Mouse (Mus musculus) CH12.LX (cell line): ENCODE data around the gene Cdh13. TPM values are rescaled to one million over a fixed set of nuclear protein-coding genes. Genes with fewer than 3 reads are reported as not detected.

Experiments
- DNase-seq: peaks from one replicate; pipeline ENCODE4 v3.0.0-alpha.2; 2013; ENCODE audit errors: extremely low read depth
- H3K27ac ChIP-seq: 2 replicates; pipeline ENCODE4 v1.5.1; 2012; ENCODE audit warnings: low read depth, mild to moderate bottlenecking, control low read depth, moderate library complexity; ENCODE audit not compliant: insufficient read depth
- H3K27me3 ChIP-seq: replicated peaks from 2 replicates; pipeline ENCODE3; 2012; ENCODE audit warnings: inconsistent platforms
- H3K36me3 ChIP-seq, 2 experiments: replicated peaks in 1 of 2; 2 replicates each; pipeline versions ENCODE3 to v1.6.1; 2012; ENCODE audit warnings: inconsistent platforms in 1 of 2, low read length in 1 of 2, mild to moderate bottlenecking in 1 of 2, mixed read lengths in 1 of 2, moderate library complexity in 1 of 2; ENCODE audit not compliant: control insufficient read depth in 1 of 2, insufficient read depth in 1 of 2
- H3K4me1 ChIP-seq, 2 experiments: 2 replicates each; pipeline ENCODE4 v1.6.1; 2012; ENCODE audit warnings: inconsistent platforms in 1 of 2, moderate library complexity in 1 of 2; ENCODE audit not compliant: insufficient read depth in 2 of 2, control insufficient read depth in 1 of 2
- H3K4me2 ChIP-seq: 2 replicates; pipeline ENCODE4 v1.6.1; 2012; ENCODE audit warnings: low read depth, mild to moderate bottlenecking, control low read depth; ENCODE audit not compliant: poor library complexity, insufficient read depth, severe bottlenecking
- H3K4me3 ChIP-seq, 3 experiments: fragments of 150-350 bp in 1 of 3; sonication (generic) in 1 of 3; replicated peaks in 1 of 3; 2 replicates each; pipeline versions ENCODE3 to v1.5.1; 2011 to 2012; ENCODE audit warnings: low read depth in 2 of 3, low read length in 2 of 3, mild to moderate bottlenecking in 2 of 3, moderate library complexity in 2 of 3, control low read depth in 1 of 3, improper control_type of control experiment in 1 of 3, inconsistent platforms in 1 of 3, mixed read lengths in 1 of 3; ENCODE audit not compliant: poor library complexity in 1 of 3
- H3K79me2 ChIP-seq: replicated peaks from 2 replicates; pipeline ENCODE4 v1.6.1; 2012; ENCODE audit warnings: mild to moderate bottlenecking, moderate library complexity; ENCODE audit not compliant: control insufficient read depth, poor library complexity, insufficient read depth, severe bottlenecking; ENCODE audit errors: extremely low read depth
- H3K9ac ChIP-seq: 2 replicates; pipeline ENCODE4 v1.6.1; 2012; ENCODE audit warnings: low read depth, mild to moderate bottlenecking, control low read depth, moderate library complexity; ENCODE audit not compliant: insufficient read depth
- H3K9me3 ChIP-seq: replicated peaks from 2 replicates; pipeline ENCODE3; 2012; ENCODE audit warnings: low read length, inconsistent platforms, mixed read lengths
- CHD1 ChIP-seq: IDR thresholded peaks from 2 replicates; pipeline ENCODE4 v1.6.1; 2012; ENCODE audit warnings: low read depth, low read length, improper control_type of control experiment, inconsistent platforms
- CHD2 ChIP-seq: IDR thresholded peaks from 2 replicates; pipeline ENCODE4 v1.6.1; 2011; ENCODE audit warnings: low read length, improper control_type of control experiment
- E2F4 ChIP-seq: IDR thresholded peaks from 2 replicates; pipeline ENCODE4 v1.6.1; 2011; ENCODE audit warnings: low read depth, low read length, improper control_type of control experiment; ENCODE audit not compliant: insufficient replicate concordance
- EP300 ChIP-seq: IDR thresholded peaks from 2 replicates; pipeline ENCODE4 v1.6.1; 2011; ENCODE audit warnings: low read length, improper control_type of control experiment
- ETS1 ChIP-seq: conservative IDR thresholded peaks from 2 replicates; pipeline ENCODE4 v1.6.1; 2012; ENCODE audit warnings: low read depth, mild to moderate bottlenecking, inconsistent platforms, low read length, improper control_type of control experiment, moderate library complexity
- GABPA ChIP-seq: IDR thresholded peaks from 2 replicates; pipeline ENCODE4 v1.6.1; 2012; ENCODE audit warnings: low read depth, low read length, improper control_type of control experiment, inconsistent platforms; ENCODE audit not compliant: insufficient replicate concordance
- HCFC1 ChIP-seq: IDR thresholded peaks from 2 replicates; pipeline ENCODE4 v1.6.1; 2012; ENCODE audit warnings: low read depth, mild to moderate bottlenecking, inconsistent platforms, low read length, improper control_type of control experiment
- IRF4 ChIP-seq: IDR thresholded peaks from 2 replicates; pipeline ENCODE4 v1.6.1; 2014; ENCODE audit warnings: low read depth, mild to moderate bottlenecking, inconsistent platforms, low read length, improper control_type of control experiment
- JUN ChIP-seq: IDR thresholded peaks from 2 replicates; pipeline ENCODE4 v1.6.1; 2011; ENCODE audit warnings: low read depth, mild to moderate bottlenecking, low read length, improper control_type of control experiment, moderate library complexity; ENCODE audit not compliant: insufficient read depth
- MAFK ChIP-seq: IDR thresholded peaks from 2 replicates; pipeline ENCODE4 v1.6.1; 2011; ENCODE audit warnings: low read length, improper control_type of control experiment; ENCODE audit not compliant: insufficient replicate concordance
- MAZ ChIP-seq: IDR thresholded peaks from 2 replicates; pipeline ENCODE4 v1.6.1; 2012; ENCODE audit warnings: low read depth, mild to moderate bottlenecking, inconsistent platforms, low read length, improper control_type of control experiment, moderate library complexity
- MEF2A ChIP-seq: IDR thresholded peaks from 2 replicates; pipeline ENCODE4 v1.6.1; 2014; ENCODE audit warnings: low read depth, mild to moderate bottlenecking, inconsistent platforms, low read length, improper control_type of control experiment, borderline replicate concordance
- PAX5 ChIP-seq: IDR thresholded peaks from 2 replicates; pipeline ENCODE4 v1.6.1; 2012; ENCODE audit warnings: low read length, inconsistent platforms, mixed read lengths
- POLR2A ChIP-seq: IDR thresholded peaks from 2 replicates; pipeline ENCODE4 v1.6.1; 2011; ENCODE audit warnings: low read depth, mild to moderate bottlenecking, improper control_type of control experiment, low read length
- POLR2AphosphoS2 ChIP-seq: IDR thresholded peaks from 2 replicates; pipeline ENCODE4 v1.6.1; 2011; ENCODE audit warnings: low read depth, low read length, improper control_type of control experiment
- RCOR1 ChIP-seq: conservative IDR thresholded peaks from 2 replicates; pipeline ENCODE4 v1.6.1; 2012; ENCODE audit warnings: low read depth, mild to moderate bottlenecking, inconsistent platforms, low read length, improper control_type of control experiment
- SMC3 ChIP-seq: IDR thresholded peaks from 2 replicates; pipeline ENCODE4 v1.6.1; 2011; ENCODE audit warnings: low read depth, low read length, improper control_type of control experiment
- ZKSCAN1 ChIP-seq: IDR thresholded peaks from 2 replicates; pipeline ENCODE4 v1.6.1; 2012; ENCODE audit warnings: low read depth, inconsistent platforms, low read length, improper control_type of control experiment, borderline replicate concordance
- ZMIZ1 ChIP-seq: IDR thresholded peaks from 2 replicates; pipeline ENCODE4 v1.6.1; 2012; ENCODE audit warnings: low read depth, mild to moderate bottlenecking, inconsistent platforms, low read length, improper control_type of control experiment
- ZNF384 ChIP-seq: IDR thresholded peaks from 2 replicates; pipeline ENCODE4 v1.6.1; 2012; ENCODE audit warnings: low read depth, low read length, improper control_type of control experiment, inconsistent platforms
- dilution Hi-C: fragments of 300-500 bp; cut with MboI; formaldehyde crosslinking; loops from 2 replicates; pipeline ENCODE4 v1.14.3; 2020; ENCODE audit warnings: low sequenced_read_pairs; ENCODE audit not compliant: extremely low pct_unique_long_range_greater_than_20kb, extremely low pct_ligation_motif_present
- in situ Hi-C: fragments of 300-500 bp; cut with MboI; formaldehyde crosslinking; loops from 3 replicates; pipeline ENCODE4 v1.14.3; 2019; ENCODE audit warnings: low sequenced_read_pairs, low pct_ligation_motif_present, low pct_unique_long_range_greater_than_20kb, mixed read lengths
- polyA plus RNA-seq: library from polyadenylated mRNA; unstranded; fragments of >175 nt; gene quantifications from 2 replicates; pipeline ENCODE4 v1.2.1, GENCODE M21; 2012; ENCODE audit warnings: low read depth; ENCODE audit not compliant: insufficient read length
- total RNA-seq, 2 experiments: library from RNA; depleted of rRNA; stranded (reverse); fragments of 300-350 nt in 1 of 2; fragments of >200 nt in 1 of 2; gene quantifications; 2 replicates each; pipeline ENCODE4 v1.2.3; 2012 to 2014

The Cdh13 gene
- total and polyA plus RNA-seq, 3 experiments, result not detected

DNA sequence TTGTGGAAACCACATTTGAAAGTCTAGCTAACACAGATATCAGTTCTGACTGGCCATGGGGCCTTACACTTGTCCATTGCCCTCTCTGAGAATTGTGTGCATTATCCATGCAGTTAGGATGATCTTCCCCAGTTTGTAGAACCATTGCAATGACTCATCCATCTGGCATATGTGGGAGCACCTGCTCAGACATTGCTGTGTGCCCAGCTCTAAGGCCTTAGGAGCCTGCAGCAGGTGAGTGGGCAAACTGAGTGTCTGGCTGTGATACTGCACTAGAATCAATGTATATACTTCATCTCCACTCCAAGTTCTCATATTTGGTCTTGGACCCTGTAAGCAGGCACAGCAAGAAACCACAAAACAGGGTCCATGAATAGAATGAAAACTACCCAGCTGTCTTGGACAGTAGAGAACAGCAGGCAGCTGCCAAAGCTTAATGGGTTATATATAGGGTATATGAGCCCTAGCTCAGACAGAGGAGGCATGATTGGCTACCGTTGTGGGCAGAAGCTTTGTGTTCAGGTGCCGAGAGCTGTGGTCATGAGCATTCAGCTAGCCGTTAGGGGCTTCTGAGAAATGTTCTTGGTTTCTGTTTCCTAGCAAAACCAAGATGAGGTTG is 181.9 kb downstream of the Cdh13 start:
- no peak for DNase-seq
- Histone ChIP-seq H3K9me3 (peaks cover 98% of the 10 kb centered on the region), H3K27ac (no peak overlapping the region), H3K36me3 (no peaks in the 10 kb centered on the region), H3K9ac (no peak overlapping the region), H3K4me2 (no peak overlapping the region), H3K4me1 (no peaks in the 10 kb centered on the region), H3K79me2 (no peaks in the 10 kb centered on the region), H3K4me3 (no peak overlapping the region), H3K27me3 (no peaks in the 10 kb centered on the region)
- TF ChIP-seq SMC3 (no peak), CHD2 (no peak), MAZ (no peak), MAFK (no peak), PAX5 (no peak), ZNF384 (no peak), GABPA (no peak), CHD1 (no peak), IRF4 (no peak), HCFC1 (no peak), POLR2A (no peak), EP300 (no peak), MEF2A (no peak)
- in situ Hi-C loops, result no loop called here
- dilution Hi-C loops, result no loop called here

DNA sequence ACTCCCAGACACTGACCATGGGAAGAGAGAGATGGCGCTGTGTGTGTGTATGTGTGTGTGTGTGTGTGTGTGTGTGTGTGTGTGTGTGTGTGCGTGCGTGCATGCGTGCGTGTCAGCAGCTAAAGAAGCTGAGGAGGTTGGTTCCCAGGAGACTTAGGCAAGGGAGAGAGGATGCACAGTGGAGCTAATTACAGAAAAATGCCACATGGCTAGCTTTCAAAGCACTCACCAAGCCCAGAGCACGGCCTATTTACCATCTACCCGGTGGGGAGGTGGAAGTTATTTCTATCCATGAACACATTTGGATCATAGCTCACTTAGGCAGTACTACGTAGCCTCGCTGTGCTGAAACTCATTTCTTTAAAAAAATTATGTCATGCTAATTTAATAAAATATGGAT is 194.1 kb downstream of the Cdh13 start:
- Histone ChIP-seq H3K4me3 (no peak overlapping the region), H3K79me2 (no peaks in the 10 kb centered on the region), H3K27ac (no peak overlapping the region), H3K36me3 (no peaks in the 10 kb centered on the region), H3K27me3 (no peaks in the 10 kb centered on the region), H3K9me3 (peaks cover 82% of the 10 kb centered on the region), H3K4me1 (no peaks in the 10 kb centered on the region), H3K4me2 (no peak overlapping the region), H3K9ac (no peak overlapping the region)
- TF ChIP-seq ZKSCAN1 (no peak), RCOR1 (no peak), E2F4 (no peak), JUN (no peak), POLR2AphosphoS2 (no peak), EP300 (no peak), ZMIZ1 (no peak), ETS1 (no peak)
- DNase-seq, result no peak
- dilution Hi-C loops (no loop called here), in situ Hi-C loops (no loop called here)
